Mouse (Mus musculus) c-Kit-positive CD71-positive TER-119-positive erythroid progenitor cells, embryonic 14.5 days (primary cell): Measurements from ENCODE around the gene Spred2.

Experiments used
- DNase-seq: peaks from one replicate; pipeline ENCODE4 v3.0.0-alpha.2; 2013; ENCODE audit warnings: low spot score

Spred2 gene

GRCm38 (mm10) chr11:19955701-19956100 is 31.5 kb downstream of the Spred2 start:
- no peak for DNase-seq

GRCm38 (mm10) chr11:19959006-19959405 is 34.8 kb downstream of the Spred2 start:
- DNase-seq = no peak

GRCm38 (mm10) chr11:19959897-19960296 is 35.7 kb downstream of the Spred2 start:
- DNase-seq = no peak

GRCm38 (mm10) chr11:19960541-19960940 is 36.4 kb downstream of the Spred2 start:
- no peak for DNase-seq

- no peak for DNase-seq
These were observed 36.9 kb downstream of the Spred2 start for GRCm38 (mm10) chr11:19961088-19961487.

- DNase-seq = no peak
These were observed 37.7 kb downstream of the Spred2 start for GRCm38 (mm10) chr11:19961766-19962365.

- DNase-seq = peak; percentile 23
These were observed 38.6 kb downstream of the Spred2 start for GRCm38 (mm10) chr11:19962796-19963195.

GRCm38 (mm10) chr11:19963717-19964141 is 39.6 kb downstream of the Spred2 start:
- no peak for DNase-seq

GRCm38 (mm10) chr11:19964333-19964732 is 40.2 kb downstream of the Spred2 start:
- no peak for DNase-seq

- DNase-seq = no peak
These were observed 40.9 kb downstream of the Spred2 start for GRCm38 (mm10) chr11:19965037-19965611.

- DNase-seq = no peak
These were observed 41.5 kb downstream of the Spred2 start for GRCm38 (mm10) chr11:19965664-19966063.

GRCm38 (mm10) chr11:19966294-19966693 is 42.1 kb downstream of the Spred2 start:
- DNase-seq = no peak

- DNase-seq = no peak
These were observed 45.4 kb downstream of the Spred2 start for GRCm38 (mm10) chr11:19969584-19969983.

- no peak for DNase-seq
These were observed 48.0 kb downstream of the Spred2 start for GRCm38 (mm10) chr11:19971954-19972750.

GRCm38 (mm10) chr11:19973032-19973790 is 49.0 kb downstream of the Spred2 start:
- DNase-seq = no peak

GRCm38 (mm10) chr11:19976032-19976431 is 51.9 kb downstream of the Spred2 start:
- DNase-seq = no peak

GRCm38 (mm10) chr11:19977687-19978086 is 53.5 kb downstream of the Spred2 start:
- DNase-seq = no peak

GRCm38 (mm10) chr11:19979338-19979737 is 55.2 kb downstream of the Spred2 start:
- peak; percentile 31 for DNase-seq

GRCm38 (mm10) chr11:19982113-19982512 is 57.9 kb downstream of the Spred2 start:
- no peak for DNase-seq

- DNase-seq = no peak
These were observed 58.6 kb downstream of the Spred2 start for GRCm38 (mm10) chr11:19982779-19983178.

- no peak for DNase-seq
These were observed 59.1 kb downstream of the Spred2 start for GRCm38 (mm10) chr11:19983298-19983697.

GRCm38 (mm10) chr11:19984029-19984428 is 59.9 kb downstream of the Spred2 start:
- DNase-seq = no peak
